Mouse (Mus musculus): ENCODE results near the gene Arid1b. TPM values are rescaled to one million over a fixed set of nuclear protein-coding genes. Genes with fewer than 3 reads are reported as not detected.

Arid1b gene
- polyA plus RNA-seq, 1 experiment from 2014 or later = 16.1 TPM

DNA sequence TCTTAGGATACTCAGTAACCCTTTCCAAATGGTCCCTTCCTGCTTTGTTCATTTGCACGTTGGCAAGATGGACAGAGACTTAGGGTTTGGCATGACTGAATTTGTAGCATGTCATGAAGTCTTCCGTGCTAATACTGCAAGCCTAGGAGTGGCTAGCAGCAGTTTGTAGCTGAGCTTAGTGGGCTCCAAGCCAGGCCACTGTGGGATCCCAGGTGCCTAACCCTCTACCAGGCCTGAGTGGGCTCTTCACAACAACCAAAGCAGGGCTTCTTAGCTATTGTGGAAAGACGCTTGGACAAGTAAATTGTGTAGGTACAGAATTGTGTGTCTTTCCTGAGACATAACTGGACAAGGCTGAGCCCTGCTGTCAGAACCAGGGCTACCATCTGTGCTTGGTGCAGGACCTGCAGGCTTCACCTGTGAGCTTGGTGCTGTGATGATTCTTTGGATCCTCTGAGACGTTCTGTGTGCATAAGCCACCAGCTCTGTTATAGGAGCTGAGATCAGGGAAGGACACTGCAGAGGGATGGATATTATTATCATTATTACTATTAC, 286.4 kb downstream of the Arid1b start:
- 84% methylated on average over 4 of the region's 4 CpGs for whole genome bisulfite sequencing
- H3K4me2 ChIP-seq = no peak overlapping the region
- H3K9me3 ChIP-seq = no peaks in the 10 kb centered on the region
- H3K27me3 ChIP-seq = no peaks in the 10 kb centered on the region
- peaks cover 41% of the 10 kb centered on the region for H3K4me1 ChIP-seq (replicated peaks)
- H3K27ac ChIP-seq = no peak overlapping the region
- H3K9ac ChIP-seq = no peak overlapping the region
- H3K4me3 ChIP-seq = no peak overlapping the region
- no peak for ATAC-seq (ENCODE audit: low FRiP score)
- H3K36me3 ChIP-seq = peaks cover 16% of the 10 kb centered on the region

DNA sequence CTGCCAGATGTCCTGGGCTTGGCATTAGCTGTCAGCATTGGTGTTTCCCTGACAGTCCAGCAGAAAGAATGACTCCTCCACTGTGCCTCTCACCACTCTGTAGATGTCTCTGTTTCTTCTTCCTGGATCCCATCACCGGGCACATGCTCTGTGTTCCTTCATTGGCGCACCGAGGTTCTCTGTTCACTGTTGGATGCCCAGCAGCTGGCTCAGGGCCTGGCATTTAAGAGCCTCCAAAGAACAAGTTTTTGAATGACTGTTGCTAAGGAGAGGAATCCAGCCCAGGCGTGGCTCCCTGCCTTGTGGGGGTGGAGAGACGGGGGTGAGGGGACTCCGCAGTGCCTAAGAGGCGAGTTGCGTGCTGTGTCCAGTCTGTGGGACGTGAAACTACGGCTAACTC, 290.7 kb downstream of the Arid1b start:
- no peaks in the 10 kb centered on the region for H3K9me3 ChIP-seq
- no peak overlapping the region for H3K9ac ChIP-seq
- 0 out of 2 replicates have a peak overlapping the region, but pooled peaks have one; percentile 3 for H3K27ac ChIP-seq
- H3K4me3 ChIP-seq = no peak overlapping the region
- peaks cover 74% of the 10 kb centered on the region for H3K4me1 ChIP-seq (replicated peaks)
- 58% methylated on average over 10 of the region's 10 CpGs for WGBS
- H3K36me3 ChIP-seq = peaks cover 7% of the 10 kb centered on the region
- no peak overlapping the region for H3K4me2 ChIP-seq
- H3K27me3 ChIP-seq = no peaks in the 10 kb centered on the region
- peak; percentile 49; the same call in 1 of the 2 replicates for ATAC-seq (ENCODE audit: low FRiP score)

DNA sequence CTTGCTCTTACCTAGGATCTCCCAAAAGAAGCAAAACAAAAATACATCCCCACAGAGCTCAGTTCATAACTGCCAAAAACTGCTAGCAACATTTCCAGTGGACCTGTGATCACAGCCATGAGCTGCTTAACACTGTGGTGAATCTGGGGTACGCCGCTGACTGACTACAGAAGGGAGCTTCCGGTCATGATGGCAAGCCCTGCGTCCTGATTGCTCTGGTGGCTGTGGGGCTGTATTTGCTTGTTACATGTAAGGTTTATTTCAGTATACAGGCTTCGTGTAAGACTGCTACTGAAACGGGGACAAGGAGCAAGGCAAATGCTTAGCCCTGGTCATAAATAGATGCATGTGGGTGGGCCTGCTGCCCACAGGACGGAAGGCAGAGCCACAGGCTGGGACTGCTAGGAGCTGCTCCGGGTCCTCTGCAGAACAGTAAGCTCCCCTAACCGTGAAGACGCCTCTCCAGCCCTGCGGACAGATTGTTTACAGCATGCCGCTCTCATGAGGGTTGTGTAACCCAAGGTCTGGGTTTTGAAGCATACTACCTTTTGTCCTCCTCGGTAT, 291.8 kb downstream of the Arid1b start:
- Histone ChIP-seq H3K27me3 (no peaks in the 10 kb centered on the region), H3K4me3 (no peak overlapping the region), H3K27ac (peak overlapping the region; percentile 67), H3K9me3 (no peaks in the 10 kb centered on the region), H3K9ac (peak overlapping the region; percentile 36; the same call in 1 of the 2 replicates), H3K4me1 (replicated peaks) (peaks cover 64% of the 10 kb centered on the region), H3K4me2 (peak overlapping the region; percentile 2; the same call in 1 of the 2 replicates), H3K36me3 (peaks cover 5% of the 10 kb centered on the region)
- ATAC-seq (ENCODE audit: low FRiP score) = 0 out of 2 replicates have a peak, but pooled peaks have one; percentile 33
- WGBS = 65% methylated on average over 13 of the region's 13 CpGs

DNA sequence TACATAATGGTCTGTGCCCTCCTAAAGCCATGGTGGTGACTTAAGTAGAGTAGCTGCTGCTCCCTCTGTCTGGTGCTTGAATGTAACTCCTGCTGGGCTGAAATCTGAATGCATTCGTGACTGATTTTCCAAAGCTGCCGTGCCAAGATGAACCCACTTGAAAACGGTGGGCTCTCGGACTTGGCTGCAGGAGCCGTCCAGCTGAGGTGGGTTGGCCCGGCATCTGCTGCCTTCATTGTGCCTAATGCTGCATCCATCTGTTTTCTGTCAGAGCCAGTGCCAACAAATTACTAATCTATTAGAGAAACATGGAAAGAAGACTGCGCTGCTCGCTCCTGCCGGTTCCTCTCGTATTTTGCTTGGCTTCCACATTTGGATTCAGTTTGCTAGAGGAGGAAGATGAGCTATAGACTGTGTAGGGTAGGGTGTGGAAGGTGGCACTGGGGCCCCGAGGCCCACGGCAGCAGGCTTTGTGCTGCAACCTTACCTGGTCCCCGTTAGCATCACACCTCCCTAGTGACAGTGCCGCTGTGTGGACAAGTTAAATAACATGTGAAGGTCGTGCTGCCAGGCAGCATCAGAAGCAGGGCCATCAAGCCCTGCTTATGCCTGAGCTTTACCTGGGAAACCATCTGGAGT, 292.6 kb downstream of the Arid1b start:
- 37% methylated on average over 15 of the region's 15 CpGs for WGBS
- H3K4me3 ChIP-seq = no peak overlapping the region
- peak overlapping the region; percentile 36; the same call in 1 of the 2 replicates for H3K9ac ChIP-seq
- H3K4me2 ChIP-seq = peak overlapping the region; percentile 2; the same call in 1 of the 2 replicates
- peak overlapping the region; percentile 67 for H3K27ac ChIP-seq
- ATAC-seq (ENCODE audit: low FRiP score) = peak; percentile 59
- H3K9me3 ChIP-seq = no peaks in the 10 kb centered on the region
- no peaks in the 10 kb centered on the region for H3K27me3 ChIP-seq
- peaks cover 12% of the 10 kb centered on the region for H3K36me3 ChIP-seq
- H3K4me1 ChIP-seq (replicated peaks) = peaks cover 56% of the 10 kb centered on the region

DNA sequence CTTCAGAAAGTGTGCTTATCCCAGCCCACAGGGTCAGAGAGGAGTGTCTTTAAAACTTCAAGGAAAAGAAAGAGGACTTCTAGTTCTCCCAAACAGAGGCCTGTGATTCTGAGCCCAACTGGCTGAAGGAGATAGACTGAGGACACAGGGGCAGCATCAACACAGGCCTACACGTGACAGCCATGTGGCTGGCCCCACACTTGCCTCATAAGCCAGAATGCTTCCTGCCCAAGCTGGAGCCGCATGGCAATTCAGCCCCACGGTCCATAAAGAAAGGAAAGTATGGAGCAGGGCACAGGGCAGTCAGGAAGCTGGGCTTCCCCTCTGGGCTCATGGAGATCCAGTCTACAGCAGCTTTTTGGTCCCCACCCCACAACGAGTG, 293.1 kb downstream of the Arid1b start:
- no peak overlapping the region for H3K4me2 ChIP-seq
- ATAC-seq (ENCODE audit: low FRiP score) = no peak
- no peaks in the 10 kb centered on the region for H3K27me3 ChIP-seq
- H3K9ac ChIP-seq = peak overlapping the region; percentile 36; the same call in 1 of the 2 replicates
- H3K9me3 ChIP-seq = no peaks in the 10 kb centered on the region
- H3K36me3 ChIP-seq = peaks cover 12% of the 10 kb centered on the region
- peak overlapping the region; percentile 67 for H3K27ac ChIP-seq
- no peak overlapping the region for H3K4me3 ChIP-seq
- 78% methylated on average over 4 of the region's 4 CpGs for WGBS
- peaks cover 52% of the 10 kb centered on the region for H3K4me1 ChIP-seq (replicated peaks)

DNA sequence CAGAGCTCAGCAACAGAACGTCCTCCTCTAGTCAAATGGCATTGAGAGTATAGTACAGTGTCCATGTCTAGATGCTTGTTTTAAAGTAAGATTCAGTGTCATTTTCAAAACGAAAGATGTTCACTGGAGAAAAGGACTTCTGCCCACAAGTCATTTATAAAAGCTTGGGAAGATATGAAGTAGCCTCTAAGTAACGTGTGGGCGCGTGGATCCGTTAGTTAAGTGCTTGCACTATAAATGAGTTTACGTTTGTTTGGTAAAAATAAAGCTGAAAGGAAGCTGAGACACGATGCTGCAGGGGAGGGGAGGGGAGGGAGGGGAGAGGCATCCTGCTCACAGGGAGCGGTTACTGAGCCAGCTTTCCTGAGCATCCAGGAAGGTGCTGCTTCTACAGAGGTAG, 293.5 kb downstream of the Arid1b start:
- ATAC-seq (ENCODE audit: low FRiP score) = no peak
- H3K4me1 ChIP-seq (replicated peaks) = peaks cover 51% of the 10 kb centered on the region

DNA sequence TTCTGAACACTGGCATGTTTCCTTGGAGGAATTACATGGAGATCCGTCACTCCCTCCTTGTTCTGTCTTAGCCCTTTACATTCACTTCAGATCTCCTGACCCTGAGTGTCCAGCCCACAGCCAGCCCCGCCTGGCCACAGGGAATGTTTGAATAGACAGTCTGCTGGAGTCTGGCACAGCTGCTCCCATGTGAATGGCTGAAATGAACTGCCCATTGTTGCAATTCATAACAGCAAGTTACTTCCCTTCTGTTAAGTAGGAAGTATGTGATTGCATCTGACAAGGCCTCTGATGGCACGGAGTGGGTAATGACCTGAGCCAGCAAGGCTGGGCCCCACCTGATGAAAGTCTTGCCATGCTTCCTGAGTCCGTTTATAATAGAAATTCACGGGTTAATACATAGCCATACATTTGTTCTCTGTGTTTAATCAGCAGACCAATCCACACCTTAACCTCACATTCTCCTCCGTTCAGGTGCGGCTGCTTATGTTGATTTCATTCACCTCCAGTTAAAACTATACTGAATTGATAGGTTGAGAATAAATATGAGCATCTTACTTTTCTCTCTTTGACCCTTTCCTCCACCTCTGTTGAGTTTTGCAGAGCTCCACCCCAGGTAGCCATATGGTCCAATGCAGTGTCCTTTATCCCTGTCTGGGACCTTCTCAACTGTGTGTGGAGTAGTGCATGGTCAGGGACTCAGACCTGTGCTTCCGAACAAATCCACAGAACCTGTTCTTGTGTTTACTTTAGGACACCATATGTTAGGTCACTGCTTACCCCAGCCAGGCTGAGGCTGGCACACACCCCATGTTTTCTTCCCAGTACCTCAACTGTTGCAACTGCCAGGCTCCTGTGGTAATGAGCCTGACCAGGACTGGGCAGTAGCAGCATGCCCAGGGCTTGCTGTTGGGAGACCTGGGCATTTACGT, 299.8 kb downstream of the Arid1b start:
- H3K9me3 ChIP-seq = no peaks in the 10 kb centered on the region
- no peaks in the 10 kb centered on the region for H3K27me3 ChIP-seq
- H3K4me2 ChIP-seq = no peak overlapping the region
- peak overlapping the region; percentile 78 for H3K27ac ChIP-seq
- 51% methylated on average over 9 of the region's 9 CpGs for WGBS
- H3K4me1 ChIP-seq (replicated peaks) = peaks cover 53% of the 10 kb centered on the region
- no peak overlapping the region for H3K4me3 ChIP-seq
- ATAC-seq (ENCODE audit: low FRiP score) = no peak
- H3K9ac ChIP-seq = no peak overlapping the region
- peaks cover 12% of the 10 kb centered on the region for H3K36me3 ChIP-seq

More for the DNA sequence above, 293.5 kb downstream of the Arid1b start:
- peaks cover 12% of the 10 kb centered on the region for H3K36me3 ChIP-seq
- no peak overlapping the region for H3K4me2 ChIP-seq
- 0 out of 2 replicates have a peak overlapping the region, but pooled peaks have one; percentile 36 for H3K9ac ChIP-seq
- no peaks in the 10 kb centered on the region for H3K9me3 ChIP-seq
- H3K27me3 ChIP-seq = no peaks in the 10 kb centered on the region
- H3K27ac ChIP-seq = peak overlapping the region; percentile 67
- 78% methylated on average over 9 of the region's 9 CpGs for WGBS
- H3K4me3 ChIP-seq = no peak overlapping the region

DNA sequence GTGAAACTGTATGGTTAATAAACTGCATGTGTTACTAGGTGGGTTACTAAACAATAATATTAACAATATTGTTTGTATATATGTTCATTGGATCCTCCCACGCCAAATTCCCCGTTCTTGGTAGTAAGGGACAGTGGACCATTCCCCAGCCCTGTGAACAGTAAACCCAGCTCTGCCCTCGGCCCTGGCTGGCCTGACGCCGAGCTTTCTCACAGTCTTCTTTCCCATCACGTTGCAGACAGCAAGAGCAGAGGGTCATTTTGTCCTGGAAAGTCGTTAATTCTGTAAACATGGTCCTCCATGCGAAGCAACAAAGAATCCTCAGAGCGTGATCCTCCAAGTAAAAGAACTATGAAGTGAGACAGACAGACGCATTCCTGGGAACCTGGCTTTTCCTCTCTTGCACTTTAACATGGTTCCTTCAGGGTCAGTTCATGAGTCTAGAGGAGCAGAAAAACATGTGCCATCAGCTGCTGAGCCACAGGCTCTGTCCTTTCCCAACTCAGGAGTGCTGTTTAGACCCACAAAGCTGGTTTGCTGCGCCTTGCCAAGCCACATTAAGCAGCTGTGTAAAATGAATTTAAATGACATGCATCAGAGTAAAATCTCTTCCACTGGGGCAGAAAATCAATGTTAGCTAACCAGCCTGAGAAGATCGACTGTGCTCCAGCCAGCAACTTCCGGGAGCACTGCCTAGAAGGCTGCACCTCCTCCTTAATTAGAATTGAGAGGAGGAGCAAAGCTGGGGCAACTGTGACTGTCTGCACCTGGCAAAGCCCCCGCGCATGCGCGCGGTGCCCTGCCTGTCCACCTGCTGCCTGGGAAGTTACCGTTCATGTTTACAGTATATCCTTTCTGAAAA, 301.2 kb downstream of the Arid1b start:
- Histone ChIP-seq H3K36me3 (peaks cover 12% of the 10 kb centered on the region), H3K4me3 (no peak overlapping the region), H3K27me3 (no peaks in the 10 kb centered on the region), H3K9me3 (no peaks in the 10 kb centered on the region), H3K9ac (0 out of 2 replicates have a peak overlapping the region, but pooled peaks have one; percentile 1), H3K27ac (peak overlapping the region; percentile 78), H3K4me2 (no peak overlapping the region), H3K4me1 (replicated peaks) (peaks cover 64% of the 10 kb centered on the region)
- ATAC-seq (ENCODE audit: low FRiP score) = peak; percentile 63
- WGBS = 53% methylated on average over 19 of the region's 19 CpGs

DNA sequence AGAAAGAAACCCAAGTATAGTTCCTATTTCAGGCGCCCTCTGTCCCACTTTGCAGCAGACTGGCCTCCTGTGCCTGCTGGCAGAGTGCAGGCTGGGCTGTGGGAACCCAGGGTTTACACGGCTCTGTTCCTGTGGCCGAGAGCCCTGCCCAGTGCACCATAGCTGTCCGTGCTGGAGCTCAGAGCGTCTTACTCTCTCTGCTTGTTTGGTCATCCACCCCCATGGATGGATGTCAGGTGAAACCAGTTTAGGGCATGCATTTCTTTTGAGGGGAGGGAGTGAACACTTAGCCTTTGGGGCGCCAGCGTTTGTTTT, 301.8 kb downstream of the Arid1b start:
- Histone ChIP-seq H3K4me1 (replicated peaks) (peaks cover 64% of the 10 kb centered on the region), H3K27me3 (no peaks in the 10 kb centered on the region), H3K4me2 (no peak overlapping the region), H3K27ac (peak overlapping the region; percentile 78), H3K9me3 (no peaks in the 10 kb centered on the region), H3K4me3 (no peak overlapping the region), H3K36me3 (peaks cover 8% of the 10 kb centered on the region), H3K9ac (0 out of 2 replicates have a peak overlapping the region, but pooled peaks have one; percentile 1)
- 76% methylated on average over 7 of the region's 7 CpGs for WGBS
- no peak for ATAC-seq (ENCODE audit: low FRiP score)

DNA sequence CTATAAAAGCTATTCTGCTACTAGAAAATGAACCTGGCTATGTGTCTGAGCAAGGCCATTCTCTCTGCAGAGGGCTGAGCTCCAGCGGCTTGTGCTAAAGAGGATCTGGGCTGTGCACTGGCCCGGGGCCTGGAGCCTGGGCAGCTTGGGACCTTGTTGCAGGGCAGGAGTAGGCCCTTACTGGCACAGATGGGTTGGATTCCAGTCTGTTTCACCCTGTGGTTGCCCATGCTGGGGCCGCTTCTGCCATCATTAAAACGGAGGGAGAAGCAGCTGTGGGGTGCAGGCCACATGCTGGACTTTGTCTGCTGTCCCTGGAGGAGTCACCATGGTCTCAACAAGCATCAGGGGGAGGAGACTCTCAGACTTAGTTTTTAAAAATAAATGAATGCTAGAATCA, 303.4 kb downstream of the Arid1b start:
- ATAC-seq (ENCODE audit: low FRiP score) = no peak
- no peaks in the 10 kb centered on the region for H3K27me3 ChIP-seq
- H3K4me1 ChIP-seq (replicated peaks) = peaks cover 64% of the 10 kb centered on the region
- no peak overlapping the region for H3K4me3 ChIP-seq
- H3K27ac ChIP-seq = no peak overlapping the region
- WGBS = 77% methylated on average over 4 of the region's 4 CpGs
- no peaks in the 10 kb centered on the region; the same call in 1 of the 2 replicates for H3K36me3 ChIP-seq
- no peak overlapping the region for H3K4me2 ChIP-seq
- no peaks in the 10 kb centered on the region for H3K9me3 ChIP-seq
- H3K9ac ChIP-seq = no peak overlapping the region

DNA sequence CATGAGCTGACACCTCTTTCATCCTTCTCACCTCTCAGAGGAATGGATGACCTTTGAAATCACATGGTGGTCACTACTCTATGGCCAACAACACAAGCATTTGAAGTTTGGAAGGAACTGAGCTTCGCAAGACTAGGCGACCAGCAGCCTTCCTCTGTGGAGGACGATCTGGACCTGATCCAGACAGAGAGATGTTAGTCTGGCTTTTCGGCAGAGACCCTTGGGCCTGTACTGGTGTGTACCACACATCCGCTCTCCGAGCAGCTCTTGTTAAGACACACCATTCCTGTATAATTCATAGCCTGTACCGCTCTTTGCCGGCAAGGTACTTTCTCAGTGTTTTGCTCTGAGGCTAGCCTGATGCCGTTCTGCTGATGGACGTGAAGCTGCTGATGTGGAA, 303.9 kb downstream of the Arid1b start:
- Histone ChIP-seq H3K27me3 (no peaks in the 10 kb centered on the region), H3K9me3 (no peaks in the 10 kb centered on the region), H3K4me2 (no peak overlapping the region), H3K36me3 (no peaks in the 10 kb centered on the region; the same call in none of the 2 replicates), H3K9ac (no peak overlapping the region), H3K4me1 (replicated peaks) (peaks cover 64% of the 10 kb centered on the region), H3K27ac (0 out of 2 replicates have a peak overlapping the region, but pooled peaks have one; percentile 20), H3K4me3 (no peak overlapping the region)
- ATAC-seq (ENCODE audit: low FRiP score) = no peak
- WGBS = 76% methylated on average over 10 of the region's 10 CpGs
